Mouse (Mus musculus): Measurements from ENCODE around the gene Epha1. TPM values are rescaled to one million over a fixed set of nuclear protein-coding genes. Genes with fewer than 3 reads are reported as not detected.

Gene Epha1
- 3.9 and 5.1 TPM in 2 replicates for polyA plus RNA-seq (2016; fragmentation: Nextera tagmentation; extraction: Ambion mirVana)

DNA sequence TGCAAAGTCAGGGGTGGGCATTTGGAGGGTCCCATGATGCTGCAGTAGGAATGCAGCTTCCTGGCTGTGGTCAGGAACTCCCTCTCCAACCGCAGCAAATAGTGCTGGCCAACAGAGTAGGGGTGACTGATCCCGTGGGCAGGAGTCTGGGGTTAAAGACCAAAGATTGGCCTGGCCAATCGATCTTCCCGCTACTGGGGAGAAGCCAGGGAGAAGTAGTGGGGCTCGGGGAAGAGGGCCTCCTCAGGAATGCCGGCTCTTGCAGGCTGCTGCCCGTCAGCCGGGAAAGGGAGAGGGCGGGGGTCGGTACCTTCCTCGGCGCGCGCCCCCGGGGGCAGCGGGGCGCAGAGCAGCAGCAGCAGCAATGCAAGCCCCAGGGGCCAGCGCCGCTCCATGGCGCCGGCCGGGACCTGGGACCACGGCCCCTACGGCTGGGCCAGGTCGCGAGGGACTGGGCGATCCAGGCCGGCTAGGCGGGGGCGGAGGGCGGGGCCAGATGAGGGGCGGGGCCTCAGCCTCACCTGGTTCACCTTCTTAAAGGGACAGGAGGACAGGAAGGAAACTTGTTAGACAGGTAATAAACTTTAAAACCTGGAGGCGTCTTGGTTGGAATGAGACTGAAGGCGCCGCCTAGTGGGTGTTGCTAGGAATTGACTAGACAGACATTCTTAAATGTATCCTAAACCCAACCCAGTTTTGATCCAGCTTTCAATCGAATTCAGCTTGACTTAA is at the start of gene Epha1:
Gene Epha1 (minus strand): TSS at position 453 of the 732 bp plus-strand sequence.
- WGBS, result under 1% methylated on average over 36 of the region's 36 CpGs
- H3K4me1 ChIP-seq, result peaks cover 39% of the 10 kb centered on the region
- DNase-seq (ENCODE audit: low spot score), result peak; percentile 75
- no peaks in the 10 kb centered on the region for H3K9me3 ChIP-seq
- H3K27ac ChIP-seq (replicated peaks), result peak within 1 kb of the TSS; percentile 77
- H3K36me3 ChIP-seq (replicated peaks), result no peaks in the 10 kb centered on the region
- H3K27me3 ChIP-seq (replicated peaks; ENCODE audit: low read depth, poor library complexity, severe bottlenecking), result peaks cover 26% of the 10 kb centered on the region
- peak within 1 kb of the TSS; percentile 71 for H3K4me3 ChIP-seq

DNA sequence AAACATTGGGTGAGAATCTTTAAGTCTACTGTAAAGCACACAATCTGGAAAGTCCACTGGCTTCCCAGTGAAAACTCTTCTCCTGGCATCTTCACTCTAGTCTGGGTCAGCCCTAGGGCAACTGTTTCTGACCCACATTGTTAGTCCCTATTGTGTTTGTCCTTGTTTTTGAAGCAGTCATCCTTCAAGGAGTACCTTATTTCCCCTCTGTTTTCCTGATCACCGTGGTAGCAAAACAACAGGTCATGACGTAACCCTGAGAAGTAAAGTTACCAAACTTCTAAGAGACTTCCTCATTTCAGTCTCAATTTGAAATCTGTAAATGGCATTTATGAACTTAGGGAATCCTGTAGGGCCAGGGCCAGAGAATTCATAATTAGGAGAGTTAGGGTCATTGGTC is 48.4 kb upstream of the Epha1 start:
- Histone ChIP-seq H3K9me3 (no peaks in the 10 kb centered on the region), H3K27ac (replicated peaks) (no peak overlapping the region), H3K4me1 (no peaks in the 10 kb centered on the region), H3K4me3 (no peak overlapping the region), H3K27me3 (replicated peaks; ENCODE audit: low read depth, poor library complexity, severe bottlenecking) (no peaks in the 10 kb centered on the region), H3K36me3 (replicated peaks) (no peaks in the 10 kb centered on the region)
- 71% methylated on average over 2 of the region's 2 CpGs for WGBS
- no peak for DNase-seq (ENCODE audit: low spot score)

DNA sequence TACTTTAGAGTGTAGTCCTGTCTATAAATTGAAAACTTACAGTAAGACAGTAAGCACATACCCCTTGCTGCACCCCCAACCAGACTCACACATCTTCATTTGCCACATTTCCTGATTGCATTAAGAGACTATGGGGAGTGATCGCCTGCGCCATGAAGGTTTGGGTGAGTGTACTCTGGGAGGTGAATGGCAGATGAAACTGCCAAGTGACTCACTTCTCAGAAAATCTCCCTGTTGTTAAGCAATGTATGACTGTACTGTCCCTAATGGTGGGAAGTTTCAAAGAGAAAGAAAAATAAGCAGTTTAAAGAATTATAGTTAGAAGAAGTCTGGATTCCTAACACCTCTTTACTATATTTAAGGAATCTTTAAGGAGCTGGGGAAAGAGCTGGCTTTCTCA is 46.4 kb upstream of the Epha1 start:
- Histone ChIP-seq H3K4me3 (no peak overlapping the region), H3K9me3 (no peaks in the 10 kb centered on the region), H3K27me3 (replicated peaks; ENCODE audit: low read depth, poor library complexity, severe bottlenecking) (no peaks in the 10 kb centered on the region), H3K4me1 (no peaks in the 10 kb centered on the region), H3K27ac (replicated peaks) (no peak overlapping the region), H3K36me3 (replicated peaks) (no peaks in the 10 kb centered on the region)
- no peak for DNase-seq (ENCODE audit: low spot score)
- 97% methylated on average over 2 of the region's 2 CpGs for whole genome bisulfite sequencing

DNA sequence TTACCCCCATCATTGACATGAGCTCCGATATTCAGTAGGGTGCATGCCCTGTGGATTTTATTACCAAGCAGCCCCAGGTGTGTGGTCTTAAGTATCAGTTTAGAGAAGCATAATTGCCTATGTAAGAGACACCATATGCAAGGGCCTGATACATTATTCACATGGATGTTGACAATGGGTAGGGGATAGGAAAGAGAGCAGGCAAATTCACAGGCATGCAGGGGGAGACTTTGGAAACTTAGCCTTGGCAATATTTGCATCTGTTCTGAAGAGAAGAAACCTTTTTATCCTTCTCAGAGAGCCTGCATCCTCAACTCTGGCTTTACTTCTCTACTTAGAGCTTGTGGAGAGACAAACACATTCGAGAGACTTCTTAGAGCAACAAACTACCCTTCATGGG is 32.1 kb upstream of the Epha1 start, which contains the start of gene Tas2r135:
Gene Tas2r135 (plus strand): TSS at position 301 of the 400 bp plus-strand sequence.
- Histone ChIP-seq H3K9me3 (no peaks in the 10 kb centered on the region), H3K36me3 (replicated peaks) (no peaks in the 10 kb centered on the region), H3K4me3 (no peak within 1 kb of the TSS), H3K4me1 (0 out of 2 replicates have a peak, but pooled peaks cover 7% of the 10 kb centered on the region), H3K27me3 (replicated peaks; ENCODE audit: low read depth, poor library complexity, severe bottlenecking) (no peaks in the 10 kb centered on the region), H3K27ac (replicated peaks) (no peak within 1 kb of the TSS)
- no peak for DNase-seq (ENCODE audit: low spot score)
- 93% methylated on average over 2 of the region's 2 CpGs for WGBS

DNA sequence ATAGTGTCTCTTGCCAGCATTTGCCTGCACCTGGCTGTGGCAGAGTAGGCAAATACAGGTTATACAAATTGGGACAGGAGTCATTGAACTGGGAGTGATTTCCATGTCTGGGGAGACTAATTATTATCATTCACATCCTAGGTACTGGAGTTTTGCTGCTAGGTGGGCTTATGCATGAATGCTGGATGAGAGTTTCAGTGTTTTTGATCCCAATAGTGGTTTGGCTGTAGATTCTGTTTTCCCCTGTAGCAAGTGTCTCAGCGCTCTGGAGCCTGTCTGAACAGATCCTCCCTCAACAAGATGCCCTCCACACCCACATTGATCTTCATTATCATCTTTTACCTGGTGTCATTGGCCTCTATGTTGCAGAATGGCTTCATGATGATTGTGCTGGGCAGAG is 26.9 kb upstream of the Epha1 start, which contains the start of gene Tas2r143:
Gene Tas2r143 (plus strand): TSS at position 301 of the 400 bp plus-strand sequence.
- no peaks in the 10 kb centered on the region for H3K36me3 ChIP-seq (replicated peaks)
- DNase-seq (ENCODE audit: low spot score), result no peak
- H3K9me3 ChIP-seq, result no peaks in the 10 kb centered on the region
- no peak within 1 kb of the TSS for H3K4me3 ChIP-seq
- H3K27me3 ChIP-seq (replicated peaks; ENCODE audit: low read depth, poor library complexity, severe bottlenecking), result no peaks in the 10 kb centered on the region
- WGBS, result 89% methylated on average over 1 of the region's 1 CpGs
- H3K27ac ChIP-seq (replicated peaks), result no peak within 1 kb of the TSS
- no peaks in the 10 kb centered on the region for H3K4me1 ChIP-seq

DNA sequence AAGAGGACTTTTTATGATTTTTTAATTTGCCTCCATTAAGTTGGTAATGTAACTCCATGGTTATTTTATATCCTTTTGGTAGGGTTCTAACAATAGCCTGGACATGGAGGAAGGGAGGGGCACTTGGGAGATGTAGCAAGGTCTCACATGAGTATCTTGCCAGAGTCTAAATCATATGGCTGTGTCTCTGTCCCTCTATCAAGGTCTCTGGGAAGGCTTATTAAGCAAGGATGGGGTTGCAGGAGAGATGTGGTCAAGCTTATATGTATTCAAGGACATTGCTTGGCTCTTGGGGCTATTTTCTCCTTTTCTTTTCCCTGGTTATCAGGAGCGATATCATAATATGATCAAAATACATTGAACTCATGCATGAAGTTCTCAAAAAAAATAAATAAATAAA is 25.9 kb upstream of the Epha1 start:
- no peak overlapping the region for H3K4me3 ChIP-seq
- no peaks in the 10 kb centered on the region for H3K9me3 ChIP-seq
- no peaks in the 10 kb centered on the region for H3K27me3 ChIP-seq (replicated peaks; ENCODE audit: low read depth, poor library complexity, severe bottlenecking)
- DNase-seq (ENCODE audit: low spot score), result no peak
- H3K27ac ChIP-seq (replicated peaks), result no peak overlapping the region
- 96% methylated on average over 1 of the region's 1 CpGs for WGBS
- H3K4me1 ChIP-seq, result no peaks in the 10 kb centered on the region
- H3K36me3 ChIP-seq (replicated peaks), result no peaks in the 10 kb centered on the region

DNA sequence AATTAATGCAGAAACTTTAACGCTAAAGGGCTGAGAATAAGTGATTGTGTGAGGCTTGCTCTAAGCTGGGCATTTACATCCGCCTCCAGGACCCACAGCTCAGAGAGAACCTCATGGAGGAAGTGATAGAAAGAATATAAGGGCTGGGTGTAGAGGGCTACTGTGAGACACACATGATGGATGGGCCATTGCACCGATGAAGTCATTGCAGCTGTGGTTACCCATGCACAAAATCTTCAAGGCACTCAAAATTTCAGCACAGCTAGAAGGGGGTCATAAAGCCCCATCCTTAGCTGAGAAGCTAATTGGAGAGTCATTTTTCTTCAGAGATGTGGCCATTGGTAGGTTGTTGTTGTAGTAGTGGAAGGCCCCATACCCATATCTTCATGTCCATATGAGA is 25.2 kb upstream of the Epha1 start:
- Histone ChIP-seq H3K9me3 (no peaks in the 10 kb centered on the region), H3K4me1 (no peaks in the 10 kb centered on the region), H3K36me3 (replicated peaks) (no peaks in the 10 kb centered on the region), H3K27ac (replicated peaks) (no peak overlapping the region), H3K27me3 (replicated peaks; ENCODE audit: low read depth, poor library complexity, severe bottlenecking) (no peaks in the 10 kb centered on the region), H3K4me3 (no peak overlapping the region)
- DNase-seq (ENCODE audit: low spot score), result no peak
- WGBS, result 90% methylated on average over 3 of the region's 3 CpGs

DNA sequence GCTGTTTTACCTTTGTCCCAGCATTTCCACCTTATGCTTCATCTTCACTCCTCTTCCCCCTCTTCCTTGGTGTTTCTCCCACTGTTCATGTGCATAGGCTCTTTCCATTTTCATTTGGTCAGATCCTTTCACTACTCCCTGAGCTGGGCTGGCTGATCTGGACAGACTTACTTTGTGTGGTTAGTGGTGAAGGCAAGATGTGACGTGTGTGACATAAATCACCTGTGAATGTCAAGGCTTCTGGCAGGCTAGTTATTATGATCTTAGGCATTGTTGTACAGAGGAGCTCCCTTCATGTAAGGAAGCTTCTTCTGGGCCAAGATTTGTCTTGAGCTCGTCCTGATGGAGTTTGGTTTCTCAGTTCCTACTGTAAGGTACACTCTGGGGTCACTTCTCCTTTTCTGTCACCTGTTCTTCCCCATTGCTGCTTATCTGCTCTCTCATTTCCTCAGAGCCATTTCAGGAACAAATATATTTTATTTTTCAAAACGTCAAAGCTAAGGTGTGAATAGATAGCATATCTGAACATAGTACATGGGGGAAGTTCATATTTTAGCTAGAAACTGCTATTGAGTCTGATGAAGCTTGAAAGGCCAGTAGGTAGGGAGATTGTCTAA is 24.1 kb upstream of the Epha1 start:
- no peak for DNase-seq (ENCODE audit: low spot score)
- Histone ChIP-seq H3K27me3 (replicated peaks; ENCODE audit: low read depth, poor library complexity, severe bottlenecking) (no peaks in the 10 kb centered on the region), H3K4me3 (no peak overlapping the region), H3K27ac (replicated peaks) (no peak overlapping the region), H3K36me3 (replicated peaks) (no peaks in the 10 kb centered on the region), H3K9me3 (no peaks in the 10 kb centered on the region), H3K4me1 (no peaks in the 10 kb centered on the region)
- 78% methylated on average over 3 of the region's 3 CpGs for WGBS

DNA sequence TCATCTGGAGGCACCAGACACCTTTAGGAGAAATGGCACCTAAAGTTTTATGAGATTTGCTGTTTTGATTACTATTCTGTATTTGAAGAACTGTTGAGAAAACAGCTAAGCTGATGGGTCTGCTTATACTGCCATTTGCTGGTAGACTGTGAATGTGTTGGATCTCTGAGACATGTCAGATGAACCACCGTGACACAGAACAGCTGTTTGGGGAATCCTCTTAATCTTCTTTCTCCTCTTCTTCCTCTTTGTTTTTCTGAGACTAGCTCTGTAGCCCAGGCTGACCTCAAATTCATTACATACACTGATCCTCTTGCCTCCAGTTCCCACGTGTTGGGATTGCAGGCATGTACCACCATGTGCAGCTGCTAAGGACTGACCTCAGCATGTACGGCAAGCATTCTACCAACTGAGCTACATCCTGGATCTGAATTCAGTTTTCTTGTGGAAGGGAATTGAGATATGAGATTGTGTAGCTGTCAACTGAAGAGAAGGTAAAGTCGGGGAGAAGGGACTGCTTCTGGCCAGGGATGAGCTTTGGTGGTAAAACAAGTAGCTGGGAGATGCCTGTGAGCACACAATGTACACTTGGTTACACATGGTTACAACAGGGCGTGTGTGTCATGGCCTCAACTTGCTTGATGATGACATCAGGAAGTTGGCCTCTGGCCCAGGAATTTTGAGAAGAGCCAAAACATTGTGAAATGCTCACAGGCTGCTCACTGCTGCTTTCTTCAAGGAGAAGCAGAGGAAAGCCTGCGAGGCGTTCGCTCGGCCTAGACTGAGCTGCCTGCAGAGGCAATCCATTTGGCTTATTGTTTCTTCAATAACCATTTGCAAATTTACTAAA is 23.1 kb upstream of the Epha1 start:
- Histone ChIP-seq H3K9me3 (no peaks in the 10 kb centered on the region), H3K27ac (replicated peaks) (no peak overlapping the region), H3K4me1 (no peaks in the 10 kb centered on the region), H3K36me3 (replicated peaks) (no peaks in the 10 kb centered on the region), H3K4me3 (no peak overlapping the region), H3K27me3 (replicated peaks; ENCODE audit: low read depth, poor library complexity, severe bottlenecking) (no peaks in the 10 kb centered on the region)
- WGBS, result 82% methylated on average over 9 of the region's 9 CpGs
- no peak for DNase-seq (ENCODE audit: low spot score)

DNA sequence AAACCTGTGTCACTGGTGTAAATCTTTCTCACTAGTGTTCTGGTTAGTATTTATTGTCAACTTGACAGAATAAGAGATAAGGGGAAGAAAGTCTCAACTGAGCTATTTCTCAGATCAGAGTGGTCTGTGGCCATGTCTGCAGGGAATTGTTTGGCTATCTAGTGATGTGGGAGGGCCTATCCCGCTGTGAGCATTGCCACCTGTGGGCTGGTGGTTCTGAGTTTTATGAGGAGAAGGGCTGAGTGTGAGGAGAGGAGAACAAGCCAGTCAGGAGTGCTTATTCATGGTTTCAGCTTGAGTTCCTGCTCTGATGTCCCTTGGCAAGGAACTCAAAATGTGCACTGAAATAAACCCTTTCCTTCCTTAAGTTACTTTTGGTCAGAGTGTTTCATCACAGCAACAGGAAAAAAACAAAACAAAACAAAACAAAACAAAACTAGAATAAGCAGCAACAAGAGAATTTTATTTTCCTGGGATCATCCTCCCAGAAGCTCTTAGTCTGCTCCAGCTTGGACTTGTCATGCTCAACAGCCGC is 18.8 kb upstream of the Epha1 start:
- no peak overlapping the region for H3K27ac ChIP-seq (replicated peaks)
- H3K27me3 ChIP-seq (replicated peaks; ENCODE audit: low read depth, poor library complexity, severe bottlenecking), result no peaks in the 10 kb centered on the region
- WGBS, result 60% methylated on average over 2 of the region's 2 CpGs
- no peaks in the 10 kb centered on the region for H3K9me3 ChIP-seq
- no peaks in the 10 kb centered on the region for H3K4me1 ChIP-seq
- H3K36me3 ChIP-seq (replicated peaks), result no peaks in the 10 kb centered on the region
- no peak overlapping the region for H3K4me3 ChIP-seq
- no peak for DNase-seq (ENCODE audit: low spot score)

DNA sequence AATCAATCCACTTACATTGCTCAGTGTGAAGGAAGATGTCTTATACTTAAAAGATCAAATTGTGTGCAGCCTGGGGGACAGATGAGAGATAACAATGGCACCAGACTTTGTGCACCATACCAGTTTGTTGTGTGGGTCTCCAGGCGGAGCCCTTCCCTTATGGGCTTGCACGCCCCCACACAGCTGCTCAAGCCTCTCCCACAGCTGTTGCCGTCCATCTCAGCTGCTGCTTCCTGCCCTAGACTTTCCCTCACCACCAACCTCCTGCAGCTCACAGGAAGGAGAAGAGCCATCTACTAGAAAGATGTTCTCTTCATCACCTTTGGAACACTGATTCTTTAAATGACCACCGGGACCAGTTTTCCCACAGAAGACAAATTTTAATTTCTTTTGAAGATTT is 12.6 kb upstream of the Epha1 start:
- peaks cover 10% of the 10 kb centered on the region for H3K4me1 ChIP-seq
- no peak overlapping the region for H3K27ac ChIP-seq (replicated peaks)
- H3K27me3 ChIP-seq (replicated peaks; ENCODE audit: low read depth, poor library complexity, severe bottlenecking), result no peaks in the 10 kb centered on the region
- H3K9me3 ChIP-seq, result no peaks in the 10 kb centered on the region
- no peaks in the 10 kb centered on the region for H3K36me3 ChIP-seq (replicated peaks)
- WGBS, result 84% methylated on average over 4 of the region's 4 CpGs
- no peak overlapping the region for H3K4me3 ChIP-seq
- no peak for DNase-seq (ENCODE audit: low spot score)

DNA sequence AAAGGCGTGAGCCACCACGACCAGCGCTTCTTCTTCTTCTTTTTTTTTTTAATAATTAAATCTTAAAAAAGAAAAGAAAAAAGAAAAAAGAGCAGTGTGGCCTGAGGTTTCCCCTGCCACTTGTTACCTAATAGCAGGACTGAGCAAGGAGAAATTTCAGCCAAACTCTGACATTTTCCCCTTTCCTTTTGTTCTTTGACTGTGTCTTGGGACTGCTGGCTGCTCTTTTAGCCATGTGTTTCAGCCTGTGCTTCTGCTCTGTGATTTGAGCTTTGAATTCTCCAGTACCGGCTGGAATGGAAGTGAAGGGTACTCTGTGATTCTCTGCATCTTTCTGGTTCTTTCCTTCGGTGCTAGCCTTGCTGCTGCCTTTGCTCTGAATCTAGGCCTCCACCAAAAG is 10.3 kb upstream of the Epha1 start:
- DNase-seq (ENCODE audit: low spot score), result no peak
- WGBS, result 90% methylated on average over 5 of the region's 5 CpGs
- H3K36me3 ChIP-seq (replicated peaks), result no peaks in the 10 kb centered on the region

More for the DNA sequence above, 10.3 kb upstream of the Epha1 start:
- H3K27ac ChIP-seq (replicated peaks), result no peak overlapping the region
- no peak overlapping the region for H3K4me3 ChIP-seq
- H3K9me3 ChIP-seq, result no peaks in the 10 kb centered on the region
- H3K27me3 ChIP-seq (replicated peaks; ENCODE audit: low read depth, poor library complexity, severe bottlenecking), result no peaks in the 10 kb centered on the region
- peaks cover 10% of the 10 kb centered on the region for H3K4me1 ChIP-seq
